Mouse (Mus musculus) kidney, adult 9 months (tissue): ENCODE data around the gene Specc1l.
"Not testable (repeated sequence)": the region's sequence is repeated elsewhere in the genome, so short reads cannot be mapped to it uniquely, and the experiment has no call there.

Source experiments
- DNase-seq: peaks from one replicate; pipeline ENCODE4 v3.0.0; 2022

The Specc1l gene

GRCm38 (mm10) chr10:75288579-75288978 lies 76.7 kb downstream of the Specc1l start:
- DNase-seq = peak; percentile 81

DNA sequence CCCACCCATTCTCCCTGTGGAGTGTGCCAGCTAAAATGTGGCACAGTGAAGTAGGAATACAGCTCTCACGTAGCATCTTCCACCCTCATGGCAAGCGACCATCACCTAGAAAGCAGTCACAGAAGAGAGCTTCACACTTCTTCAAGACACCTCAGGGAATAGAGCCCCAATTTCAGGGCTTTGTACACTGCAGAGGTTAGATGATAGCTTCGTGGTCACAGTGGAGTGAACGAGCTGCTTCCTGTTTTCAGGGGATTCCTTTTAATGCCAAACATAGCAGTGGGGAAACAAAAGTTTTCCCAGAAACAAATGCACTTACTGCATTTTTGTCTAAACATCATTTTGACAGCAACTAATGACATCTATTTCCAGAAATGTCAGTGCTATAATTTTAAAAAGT lies 77.5 kb downstream of the Specc1l start:
- no peak for DNase-seq

DNA sequence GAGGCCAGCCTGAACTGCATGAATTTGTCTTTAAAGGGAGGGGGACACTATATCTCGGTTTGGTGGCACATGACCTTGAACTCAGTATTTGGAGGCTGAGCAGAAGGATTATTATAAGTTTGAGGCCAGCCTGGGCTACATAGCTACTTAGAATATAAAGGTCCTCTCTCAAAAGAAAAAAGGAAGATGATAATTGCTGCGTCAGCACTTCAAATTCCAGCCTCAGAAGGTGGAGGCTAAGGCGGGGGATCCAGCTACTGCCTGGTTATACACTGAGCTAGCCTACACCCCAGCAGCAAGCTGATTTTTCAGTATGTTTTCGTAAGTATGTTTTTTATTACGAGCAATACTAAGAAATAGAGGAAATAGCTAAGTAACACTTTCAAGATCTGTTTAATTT lies 78.8 kb downstream of the Specc1l start:
- DNase-seq = no peak

- DNase-seq = no peak
Observed at GRCm38 (mm10) chr10:75291338-75291737, 79.5 kb downstream of the Specc1l start.

DNA sequence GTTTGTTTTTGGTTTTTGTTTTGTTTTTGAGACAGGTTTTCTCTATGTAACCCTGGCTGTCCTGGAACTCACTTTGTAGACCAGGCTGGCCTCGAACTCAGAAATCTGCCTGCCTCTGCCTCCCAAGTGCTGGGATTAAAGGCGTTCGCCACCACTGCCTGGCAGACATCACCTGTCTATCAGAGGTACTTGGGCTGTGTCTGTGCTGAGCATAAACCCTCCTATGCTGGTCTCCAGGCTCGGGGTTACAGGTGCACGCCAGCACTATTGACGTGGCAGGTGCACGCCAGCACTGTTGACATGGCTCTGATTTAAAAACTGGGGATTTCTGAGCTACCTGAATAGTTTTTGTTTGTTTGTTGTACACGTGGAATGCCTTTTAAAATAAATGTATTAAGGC lies 80.3 kb downstream of the Specc1l start:
- DNase-seq = not testable (repeated sequence)

DNA sequence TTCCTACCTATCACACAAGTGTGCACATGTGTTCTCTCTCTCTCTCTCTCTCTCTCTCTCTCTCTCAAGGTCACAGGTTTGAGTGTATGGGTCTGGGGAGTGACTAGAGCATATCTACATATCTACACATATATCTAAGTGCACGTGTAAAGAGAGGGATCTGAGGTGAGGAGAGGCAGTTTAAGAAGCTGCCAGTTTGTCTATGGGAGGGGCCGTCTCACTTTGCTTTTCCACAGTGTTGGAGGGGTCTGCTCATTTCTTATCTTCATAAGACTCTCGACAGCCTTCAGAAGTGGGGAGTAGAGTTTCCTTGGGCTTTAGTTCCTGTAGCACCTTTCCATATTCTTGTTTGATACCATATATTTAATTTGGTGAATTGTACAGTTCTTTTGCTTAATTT lies 81.4 kb downstream of the Specc1l start:
- DNase-seq = no peak

GRCm38 (mm10) chr10:75294362-75294761 lies 82.5 kb downstream of the Specc1l start:
- peak; percentile 77 for DNase-seq

GRCm38 (mm10) chr10:75294926-75295325 lies 83.1 kb downstream of the Specc1l start:
- no peak for DNase-seq

DNA sequence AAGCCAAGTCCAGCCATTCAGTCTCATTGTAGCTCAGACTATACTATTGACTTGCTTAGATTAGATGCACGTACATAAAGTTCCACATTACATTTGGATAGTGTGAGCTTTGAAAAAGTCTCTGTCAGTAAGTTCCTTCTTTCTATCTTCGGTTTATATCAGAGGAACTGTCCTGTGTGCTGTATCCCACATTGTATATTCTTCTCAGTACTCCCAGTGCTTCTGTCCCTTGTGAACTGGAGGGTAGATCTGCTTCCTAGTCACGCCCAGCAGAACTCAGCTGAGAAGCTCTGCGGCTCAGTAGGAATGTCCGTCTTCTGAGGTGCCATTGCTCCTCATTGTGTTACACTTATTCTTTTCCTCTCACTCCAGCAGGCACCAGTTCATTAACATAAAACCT lies 86.7 kb downstream of the Specc1l start:
- no peak for DNase-seq

DNA sequence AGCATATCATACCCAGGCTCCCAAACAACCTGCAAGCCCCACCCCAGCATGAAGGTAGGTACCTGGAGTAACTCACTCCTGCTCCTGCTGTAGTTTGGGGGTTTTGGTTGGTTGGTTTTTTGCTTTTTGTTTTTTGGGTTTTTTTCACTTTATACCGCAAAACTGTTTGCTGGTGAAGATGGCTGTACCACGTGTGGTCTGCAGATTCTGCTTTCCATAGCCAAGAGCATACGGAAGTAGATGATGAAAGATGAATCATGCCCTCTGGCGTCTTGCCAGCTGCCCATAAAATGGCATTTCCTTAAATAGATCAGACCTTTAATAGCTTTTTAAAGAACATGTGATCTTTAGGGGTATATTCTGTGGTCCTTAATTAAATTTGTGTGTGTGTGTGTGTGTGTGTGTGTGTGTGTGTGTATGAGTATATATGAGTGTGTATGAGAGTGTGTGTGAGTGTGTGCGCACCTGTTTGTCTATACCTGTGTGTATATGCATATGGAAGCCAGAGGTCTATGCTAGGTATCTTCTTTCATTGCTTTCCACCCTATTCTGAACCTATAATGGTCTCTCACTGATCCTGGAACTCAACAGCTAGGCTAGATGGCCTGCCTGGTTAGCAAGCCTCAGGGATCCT lies 88.0 kb downstream of the Specc1l start:
- DNase-seq = peak; percentile 75

- DNase-seq = no peak
Observed at GRCm38 (mm10) chr10:75301195-75301806, 89.4 kb downstream of the Specc1l start.

- no peak for DNase-seq
Observed at GRCm38 (mm10) chr10:75301937-75302336, 90.1 kb downstream of the Specc1l start.

GRCm38 (mm10) chr10:75302536-75302935 lies 90.7 kb downstream of the Specc1l start:
- no peak for DNase-seq

- DNase-seq = no peak
Observed at GRCm38 (mm10) chr10:75303324-75304048, 91.6 kb downstream of the Specc1l start.

- DNase-seq = no peak
Observed at GRCm38 (mm10) chr10:75304049-75304405, 92.2 kb downstream of the Specc1l start.

GRCm38 (mm10) chr10:75304413-75304812 lies 92.5 kb downstream of the Specc1l start:
- DNase-seq = peak; percentile 47

GRCm38 (mm10) chr10:75307130-75307529 lies 95.3 kb downstream of the Specc1l start:
- no peak for DNase-seq

DNA sequence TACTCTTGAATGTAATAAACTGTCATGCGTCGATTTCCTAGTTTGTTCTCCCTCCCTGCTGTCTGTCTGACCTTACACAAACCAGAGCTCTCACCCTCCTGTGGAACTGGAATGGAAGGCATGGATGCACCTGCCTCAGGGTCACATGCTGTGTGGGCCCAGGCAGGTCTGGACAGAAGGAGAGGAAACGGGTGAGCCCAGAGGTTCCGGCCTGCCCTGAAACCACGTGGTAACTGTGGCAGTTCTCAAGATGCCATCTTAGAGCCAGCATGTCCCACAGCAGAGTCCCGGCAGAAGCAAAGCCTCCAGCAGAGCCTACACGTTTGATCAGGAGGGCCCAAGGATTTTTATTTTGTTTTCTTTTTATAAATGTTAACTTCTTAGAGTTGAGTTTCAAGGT lies 100.5 kb downstream of the Specc1l start:
- no peak for DNase-seq

- peak; percentile 27 for DNase-seq
Observed at GRCm38 (mm10) chr10:75314190-75314980, 102.5 kb downstream of the Specc1l start.

DNA sequence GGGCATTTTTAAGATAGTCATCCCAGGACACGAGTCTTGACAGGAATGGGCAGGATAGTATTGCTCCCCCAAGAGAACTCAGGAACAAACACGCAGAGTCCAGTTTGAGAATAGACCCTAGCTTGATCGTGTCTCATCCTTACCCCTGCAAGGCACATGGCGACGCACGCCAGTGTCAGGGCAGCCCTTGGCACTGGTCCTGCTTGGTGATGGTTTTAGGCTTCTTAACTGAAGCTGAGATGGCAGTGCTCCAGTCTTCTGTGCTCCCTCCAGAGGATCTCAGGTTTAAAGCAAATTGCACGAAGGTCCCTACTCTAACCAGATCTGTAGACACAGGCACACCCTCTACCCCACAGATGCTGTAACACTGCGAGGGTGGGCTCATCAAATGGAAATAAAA lies 103.9 kb downstream of the Specc1l start:
- DNase-seq = no peak

- no peak for DNase-seq
Observed at GRCm38 (mm10) chr10:75316472-75316871, 104.6 kb downstream of the Specc1l start.

DNA sequence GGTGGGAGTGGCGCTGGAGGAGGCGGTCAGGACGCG lies 104.8 kb downstream of the Specc1l start, which contains the start of gene Adora2a:
Adora2a (plus strand) TSS at position 6 of the 36 bp plus-strand sequence.
- DNase-seq = no peak

DNA sequence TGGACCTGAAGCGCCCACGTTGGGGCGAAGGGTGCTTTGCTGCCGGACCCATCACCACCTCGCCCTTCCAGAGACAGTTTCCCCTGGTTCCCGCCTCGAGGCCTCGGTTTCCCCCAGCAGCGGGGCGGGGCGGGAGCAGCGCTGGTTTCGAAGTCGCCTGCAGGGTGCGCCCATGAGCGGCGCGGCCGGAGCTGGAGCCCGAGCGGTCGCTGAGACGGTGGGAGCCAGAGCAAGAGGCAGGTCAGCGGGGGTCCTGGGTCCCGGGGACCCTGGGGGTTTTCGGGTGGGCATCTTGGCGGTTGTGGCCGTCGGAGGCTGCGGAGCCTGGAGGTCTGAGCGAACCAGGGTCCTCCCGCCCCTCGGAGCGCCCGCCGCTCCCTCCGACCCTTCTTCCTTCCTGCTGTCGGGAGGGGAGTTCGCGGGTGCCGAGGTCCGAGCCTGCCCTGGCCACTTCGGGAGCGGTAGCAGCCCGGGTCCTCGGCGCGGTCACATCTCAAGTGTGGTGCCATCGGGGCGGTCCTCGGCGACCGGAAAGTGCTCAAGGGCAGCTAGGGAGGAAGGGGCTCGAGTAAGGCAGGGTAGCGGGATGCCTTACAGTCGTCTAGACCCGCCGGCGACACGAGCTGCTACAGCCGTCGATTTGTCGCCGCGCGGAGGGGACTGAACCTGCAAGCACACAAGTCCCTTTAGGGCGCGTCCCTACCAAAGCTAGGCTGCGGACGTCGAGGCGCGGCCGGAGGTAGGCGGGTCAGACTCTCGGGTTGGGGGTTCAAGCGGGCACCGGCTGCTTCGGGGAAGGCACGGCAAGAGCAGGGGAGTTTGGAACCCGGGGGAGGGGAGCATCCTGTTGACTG lies 105.3 kb downstream of the Specc1l start:
- peak; percentile 51 for DNase-seq
